Mouse (Mus musculus) testis, adult 2 months (tissue): ENCODE data around the gene Pla2g2e.

Experiments used
- CTCF ChIP-seq: fragments of 200-500 bp; IDR thresholded peaks from 2 replicates; pipeline ENCODE4 v1.5.1; 2012; ENCODE audit warnings: low read depth, mild to moderate bottlenecking, inconsistent platforms, low read length, moderate library complexity; ENCODE audit not compliant: control insufficient read depth, insufficient read depth, insufficient replicate concordance
- POLR2A ChIP-seq: fragments of 200-500 bp; IDR thresholded peaks from 2 replicates; pipeline ENCODE4 v1.6.1; 2012; ENCODE audit warnings: low read depth, mild to moderate bottlenecking, inconsistent platforms, low read length, moderate library complexity; ENCODE audit not compliant: control insufficient read depth

- peak; percentile 92; the same call in 1 of the 2 replicates for TF ChIP-seq CTCF
- TF ChIP-seq POLR2A = no peak
Measured at GRCm38 (mm10) chr4:138856491-138856890, 21.3 kb upstream of the Pla2g2e start.
